Mouse (Mus musculus) CH12.LX (cell line): Measurements from ENCODE around the gene Abhd4. TPM values are rescaled to one million over a fixed set of nuclear protein-coding genes. Genes with fewer than 3 reads are reported as not detected.

ENCODE experiments used
- DNase-seq: peaks from one replicate; pipeline ENCODE4 v3.0.0-alpha.2; 2013; ENCODE audit errors: extremely low read depth
- H3K27ac ChIP-seq: 2 replicates; pipeline ENCODE4 v1.5.1; 2012; ENCODE audit warnings: low read depth, mild to moderate bottlenecking, control low read depth, moderate library complexity; ENCODE audit not compliant: insufficient read depth
- H3K27me3 ChIP-seq: replicated peaks from 2 replicates; pipeline ENCODE3; 2012; ENCODE audit warnings: inconsistent platforms
- H3K36me3 ChIP-seq, 2 experiments: replicated peaks in 1 of 2; 2 replicates each; pipeline versions ENCODE3 to v1.6.1; 2012; ENCODE audit warnings: inconsistent platforms in 1 of 2, low read length in 1 of 2, mild to moderate bottlenecking in 1 of 2, mixed read lengths in 1 of 2, moderate library complexity in 1 of 2; ENCODE audit not compliant: control insufficient read depth in 1 of 2, insufficient read depth in 1 of 2
- H3K4me1 ChIP-seq, 2 experiments: 2 replicates each; pipeline ENCODE4 v1.6.1; 2012; ENCODE audit warnings: inconsistent platforms in 1 of 2, moderate library complexity in 1 of 2; ENCODE audit not compliant: insufficient read depth in 2 of 2, control insufficient read depth in 1 of 2
- H3K4me2 ChIP-seq: 2 replicates; pipeline ENCODE4 v1.6.1; 2012; ENCODE audit warnings: low read depth, mild to moderate bottlenecking, control low read depth; ENCODE audit not compliant: poor library complexity, insufficient read depth, severe bottlenecking
- H3K4me3 ChIP-seq, 3 experiments: fragments of 150-350 bp in 1 of 3; sonication (generic) in 1 of 3; replicated peaks in 1 of 3; 2 replicates each; pipeline versions ENCODE3 to v1.5.1; 2011 to 2012; ENCODE audit warnings: low read depth in 2 of 3, low read length in 2 of 3, mild to moderate bottlenecking in 2 of 3, moderate library complexity in 2 of 3, control low read depth in 1 of 3, improper control_type of control experiment in 1 of 3, inconsistent platforms in 1 of 3, mixed read lengths in 1 of 3; ENCODE audit not compliant: poor library complexity in 1 of 3
- H3K79me2 ChIP-seq: replicated peaks from 2 replicates; pipeline ENCODE4 v1.6.1; 2012; ENCODE audit warnings: mild to moderate bottlenecking, moderate library complexity; ENCODE audit not compliant: control insufficient read depth, poor library complexity, insufficient read depth, severe bottlenecking; ENCODE audit errors: extremely low read depth
- H3K9ac ChIP-seq: 2 replicates; pipeline ENCODE4 v1.6.1; 2012; ENCODE audit warnings: low read depth, mild to moderate bottlenecking, control low read depth, moderate library complexity; ENCODE audit not compliant: insufficient read depth
- H3K9me3 ChIP-seq: replicated peaks from 2 replicates; pipeline ENCODE3; 2012; ENCODE audit warnings: low read length, inconsistent platforms, mixed read lengths
- BHLHE40 ChIP-seq: IDR thresholded peaks from 2 replicates; pipeline ENCODE4 v1.6.1; 2011; ENCODE audit warnings: mild to moderate bottlenecking, low read depth, low read length, improper control_type of control experiment
- CHD2 ChIP-seq: IDR thresholded peaks from 2 replicates; pipeline ENCODE4 v1.6.1; 2011; ENCODE audit warnings: low read length, improper control_type of control experiment
- CTCF ChIP-seq, 2 experiments: IDR thresholded peaks in 1 of 2; conservative IDR thresholded peaks in 1 of 2; 2 replicates each; pipeline ENCODE4 v1.5.1; 2011 to 2012; ENCODE audit warnings: low read depth in 2 of 2, low read length in 2 of 2, improper control_type of control experiment in 1 of 2, inconsistent platforms in 1 of 2, mild to moderate bottlenecking in 1 of 2, moderate library complexity in 1 of 2
- E2F4 ChIP-seq: IDR thresholded peaks from 2 replicates; pipeline ENCODE4 v1.6.1; 2011; ENCODE audit warnings: low read depth, low read length, improper control_type of control experiment; ENCODE audit not compliant: insufficient replicate concordance
- ELF1 ChIP-seq: IDR thresholded peaks from 2 replicates; pipeline ENCODE4 v1.6.1; 2014; ENCODE audit warnings: low read depth, mild to moderate bottlenecking, inconsistent platforms, low read length, improper control_type of control experiment
- EP300 ChIP-seq: IDR thresholded peaks from 2 replicates; pipeline ENCODE4 v1.6.1; 2011; ENCODE audit warnings: low read length, improper control_type of control experiment
- ETS1 ChIP-seq: conservative IDR thresholded peaks from 2 replicates; pipeline ENCODE4 v1.6.1; 2012; ENCODE audit warnings: low read depth, mild to moderate bottlenecking, inconsistent platforms, low read length, improper control_type of control experiment, moderate library complexity
- GABPA ChIP-seq: IDR thresholded peaks from 2 replicates; pipeline ENCODE4 v1.6.1; 2012; ENCODE audit warnings: low read depth, low read length, improper control_type of control experiment, inconsistent platforms; ENCODE audit not compliant: insufficient replicate concordance
- HCFC1 ChIP-seq: IDR thresholded peaks from 2 replicates; pipeline ENCODE4 v1.6.1; 2012; ENCODE audit warnings: low read depth, mild to moderate bottlenecking, inconsistent platforms, low read length, improper control_type of control experiment
- JUN ChIP-seq: IDR thresholded peaks from 2 replicates; pipeline ENCODE4 v1.6.1; 2011; ENCODE audit warnings: low read depth, mild to moderate bottlenecking, low read length, improper control_type of control experiment, moderate library complexity; ENCODE audit not compliant: insufficient read depth
- JUND ChIP-seq: conservative IDR thresholded peaks from 2 replicates; pipeline ENCODE4 v1.6.1; 2011; ENCODE audit warnings: low read depth, low read length, improper control_type of control experiment
- KAT2A ChIP-seq: IDR thresholded peaks from 2 replicates; pipeline ENCODE4 v1.6.1; 2012; ENCODE audit warnings: low read length, improper control_type of control experiment, inconsistent platforms; ENCODE audit not compliant: insufficient replicate concordance
- MAX ChIP-seq: IDR thresholded peaks from 2 replicates; pipeline ENCODE4 v1.6.1; 2011; ENCODE audit warnings: low read length, improper control_type of control experiment
- MXI1 ChIP-seq: IDR thresholded peaks from 2 replicates; pipeline ENCODE4 v1.6.1; 2011; ENCODE audit warnings: mild to moderate bottlenecking, low read depth, low read length, improper control_type of control experiment
- MYC ChIP-seq: IDR thresholded peaks from 2 replicates; pipeline ENCODE4 v1.6.1; 2011; ENCODE audit warnings: low read depth, mild to moderate bottlenecking, improper control_type of control experiment, low read length
- NELFE ChIP-seq: IDR thresholded peaks from 2 replicates; pipeline ENCODE4 v1.6.1; 2011; ENCODE audit warnings: low read depth, low read length, improper control_type of control experiment
- NRF1 ChIP-seq: IDR thresholded peaks from 2 replicates; pipeline ENCODE4 v1.6.1; 2014; ENCODE audit warnings: low read depth, mild to moderate bottlenecking, inconsistent platforms, low read length, improper control_type of control experiment, moderate library complexity
- PAX5 ChIP-seq: IDR thresholded peaks from 2 replicates; pipeline ENCODE4 v1.6.1; 2012; ENCODE audit warnings: low read length, inconsistent platforms, mixed read lengths
- POLR2A ChIP-seq: IDR thresholded peaks from 2 replicates; pipeline ENCODE4 v1.6.1; 2011; ENCODE audit warnings: low read depth, mild to moderate bottlenecking, improper control_type of control experiment, low read length
- POLR2AphosphoS2 ChIP-seq: IDR thresholded peaks from 2 replicates; pipeline ENCODE4 v1.6.1; 2011; ENCODE audit warnings: low read depth, low read length, improper control_type of control experiment
- RCOR1 ChIP-seq: conservative IDR thresholded peaks from 2 replicates; pipeline ENCODE4 v1.6.1; 2012; ENCODE audit warnings: low read depth, mild to moderate bottlenecking, inconsistent platforms, low read length, improper control_type of control experiment
- SIN3A ChIP-seq: IDR thresholded peaks from 2 replicates; pipeline ENCODE4 v1.6.1; 2012; ENCODE audit warnings: low read length, improper control_type of control experiment, inconsistent platforms
- UBTF ChIP-seq: IDR thresholded peaks from 2 replicates; pipeline ENCODE4 v1.6.1; 2012; ENCODE audit warnings: low read depth, mild to moderate bottlenecking, inconsistent platforms, low read length, improper control_type of control experiment, moderate library complexity
- USF2 ChIP-seq: conservative IDR thresholded peaks from 2 replicates; pipeline ENCODE4 v1.6.1; 2011; ENCODE audit warnings: low read depth, low read length, improper control_type of control experiment
- ZKSCAN1 ChIP-seq: IDR thresholded peaks from 2 replicates; pipeline ENCODE4 v1.6.1; 2012; ENCODE audit warnings: low read depth, inconsistent platforms, low read length, improper control_type of control experiment, borderline replicate concordance
- ZNF384 ChIP-seq: IDR thresholded peaks from 2 replicates; pipeline ENCODE4 v1.6.1; 2012; ENCODE audit warnings: low read depth, low read length, improper control_type of control experiment, inconsistent platforms
- dilution Hi-C: fragments of 300-500 bp; cut with MboI; formaldehyde crosslinking; loops from 2 replicates; pipeline ENCODE4 v1.14.3; 2020; ENCODE audit warnings: low sequenced_read_pairs; ENCODE audit not compliant: extremely low pct_unique_long_range_greater_than_20kb, extremely low pct_ligation_motif_present
- in situ Hi-C: fragments of 300-500 bp; cut with MboI; formaldehyde crosslinking; loops from 3 replicates; pipeline ENCODE4 v1.14.3; 2019; ENCODE audit warnings: low sequenced_read_pairs, low pct_ligation_motif_present, low pct_unique_long_range_greater_than_20kb, mixed read lengths
- polyA plus RNA-seq: library from polyadenylated mRNA; unstranded; fragments of >175 nt; gene quantifications from 2 replicates; pipeline ENCODE4 v1.2.1, GENCODE M21; 2012; ENCODE audit warnings: low read depth; ENCODE audit not compliant: insufficient read length
- total RNA-seq, 2 experiments: library from RNA; depleted of rRNA; stranded (reverse); fragments of 300-350 nt in 1 of 2; fragments of >200 nt in 1 of 2; gene quantifications; 2 replicates each; pipeline ENCODE4 v1.2.3; 2012 to 2014

Gene Abhd4
- total and polyA plus RNA-seq, 3 experiments = 15.9 to 23.0 (median 19.8) TPM

DNA sequence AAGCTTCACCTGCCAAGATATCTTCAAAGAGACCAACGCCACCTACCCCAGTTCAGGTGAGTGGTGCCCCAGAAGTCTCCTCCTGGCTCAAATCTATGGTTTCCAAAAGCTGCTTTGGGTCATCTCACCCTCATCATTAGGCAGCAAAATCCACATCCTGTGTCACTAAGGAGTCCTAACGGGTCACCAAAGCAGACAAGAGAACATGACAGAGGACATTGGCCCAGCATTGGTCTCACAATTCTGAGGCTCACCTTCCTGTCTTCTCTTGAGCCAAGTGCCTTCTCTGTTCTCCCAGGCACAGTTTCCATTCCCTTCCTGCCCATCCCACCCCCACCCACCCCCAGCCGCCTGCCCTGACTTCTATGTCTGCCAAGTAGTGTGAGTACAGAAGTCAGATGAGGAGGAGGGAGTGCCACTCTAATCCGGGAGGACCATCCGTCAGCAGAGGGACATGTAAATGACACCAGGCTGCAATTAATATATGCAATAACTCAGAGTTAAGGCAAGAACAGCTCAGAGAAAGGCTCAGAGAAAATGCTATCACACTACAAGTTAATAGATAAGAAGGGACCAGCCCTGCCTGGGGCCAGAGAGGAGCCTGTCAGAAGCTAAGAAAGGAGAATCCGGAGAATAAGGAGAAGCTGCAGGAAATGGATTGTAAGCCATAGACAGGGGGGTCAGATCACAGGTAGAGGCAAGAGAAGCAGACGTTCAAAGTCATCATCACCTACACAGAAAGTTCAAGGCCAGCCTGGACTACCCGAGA, 33.1 kb upstream of the Abhd4 start:
- Histone ChIP-seq H3K36me3 (no peaks in the 10 kb centered on the region), H3K27ac (peak overlapping the region; percentile 98), H3K4me2 (no peak overlapping the region), H3K27me3 (no peaks in the 10 kb centered on the region), H3K79me2 (no peaks in the 10 kb centered on the region), H3K4me3 (no peak overlapping the region), H3K4me1 (peaks cover 21 to 60% of the 10 kb centered on the region in 2 experiments), H3K9ac (0 out of 2 replicates have a peak overlapping the region, but pooled peaks have one; percentile 5), H3K9me3 (no peaks in the 10 kb centered on the region)
- DNase-seq = no peak
- TF ChIP-seq KAT2A (no peak), PAX5 (no peak), JUND (no peak), EP300 (no peak), NELFE (no peak), ZNF384 (no peak), CHD2 (no peak), BHLHE40 (no peak), GABPA (no peak), ETS1 (no peak), ZKSCAN1 (no peak), CTCF (conservative IDR thresholded peaks at IDR 0.05 in 1 of 2, IDR thresholded peaks at IDR 0.05 in 1 of 2; ENCODE audit: low read depth in 2 of 2, low read length in 2 of 2) (no peak), E2F4 (no peak), MYC (no peak), ELF1 (no peak), USF2 (no peak), MAX (no peak), HCFC1 (no peak)
- dilution Hi-C loops (no loop called here), in situ Hi-C loops (no loop called here)

DNA sequence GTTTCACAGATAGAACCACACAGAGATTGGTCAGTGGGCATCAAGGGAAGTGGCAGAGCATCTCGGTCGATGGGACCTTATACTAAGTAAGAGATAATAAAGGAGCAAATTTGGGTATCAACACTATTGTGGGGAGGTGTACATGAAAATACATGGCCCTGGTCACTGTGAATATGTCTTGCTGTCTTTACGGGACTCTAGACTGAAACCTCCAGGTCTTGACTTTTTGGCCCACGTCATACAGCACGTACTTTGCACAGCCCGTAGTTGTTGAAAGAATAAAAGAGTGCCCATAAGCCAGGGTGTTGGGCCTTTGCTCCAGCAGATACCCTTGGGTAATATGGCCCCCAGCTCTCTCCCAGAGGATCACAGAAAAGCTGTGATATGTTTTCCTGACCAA, 32.3 kb upstream of the Abhd4 start:
- no peak for DNase-seq
- Histone ChIP-seq H3K79me2 (no peaks in the 10 kb centered on the region), H3K4me3 (no peak overlapping the region), H3K27me3 (no peaks in the 10 kb centered on the region), H3K9ac (peak overlapping the region; percentile 30; the same call in 1 of the 2 replicates), H3K36me3 (no peaks in the 10 kb centered on the region), H3K27ac (peak overlapping the region; percentile 98), H3K4me2 (peak overlapping the region; percentile 92), H3K4me1 (peaks cover 24 to 67% of the 10 kb centered on the region in 2 experiments), H3K9me3 (no peaks in the 10 kb centered on the region)
- TF ChIP-seq NRF1 (no peak), RCOR1 (no peak), PAX5 (no peak), JUND (no peak), MAX (no peak), E2F4 (no peak), POLR2AphosphoS2 (no peak), HCFC1 (no peak), POLR2A (no peak), BHLHE40 (no peak), MXI1 (no peak), SIN3A (no peak), ETS1 (no peak), ZNF384 (no peak), ZKSCAN1 (no peak), UBTF (no peak), JUN (no peak)
- in situ Hi-C loops = no loop called here
- dilution Hi-C loops = no loop called here
